Mouse (Mus musculus): ENCODE measurements around the gene Kdm1b.

Kdm1b gene

DNA sequence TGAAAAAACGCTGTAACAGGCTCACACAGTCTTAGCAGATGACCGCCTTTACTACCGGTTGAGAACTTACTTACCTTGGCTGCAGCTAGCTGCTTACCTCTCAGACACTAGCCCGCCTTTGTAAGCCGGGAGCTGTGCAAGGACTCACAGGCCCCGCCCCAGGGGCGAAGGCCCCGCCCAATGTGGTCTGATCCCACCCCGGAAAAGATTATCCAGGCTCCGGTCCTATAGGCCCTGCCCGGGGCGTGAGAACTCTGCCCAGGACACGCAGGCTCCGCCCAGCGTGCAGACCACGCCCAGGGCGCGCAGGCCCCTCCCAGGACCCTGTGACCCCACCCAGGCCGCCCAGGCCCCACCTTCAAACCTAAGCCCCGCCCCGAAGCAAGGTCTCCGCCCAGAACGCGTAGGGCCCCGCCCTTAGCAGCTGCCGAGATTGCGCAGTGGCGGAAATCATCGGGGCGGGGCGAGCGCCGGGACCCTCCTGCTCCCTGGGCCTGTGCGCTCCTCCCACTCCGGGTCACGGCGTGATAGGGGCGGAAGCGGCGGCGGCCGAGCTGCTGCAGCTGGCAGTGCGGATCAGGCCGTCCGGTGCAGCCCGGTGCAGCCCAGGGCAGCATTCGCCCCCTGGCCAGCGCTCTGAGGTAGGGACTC lies at the start of gene Kdm1b:
Kdm1b (plus strand) TSS at position 470 of the 651 bp plus-strand sequence.
- DNase-seq (ENCODE audit: low spot score), result peak; percentile 97

DNA sequence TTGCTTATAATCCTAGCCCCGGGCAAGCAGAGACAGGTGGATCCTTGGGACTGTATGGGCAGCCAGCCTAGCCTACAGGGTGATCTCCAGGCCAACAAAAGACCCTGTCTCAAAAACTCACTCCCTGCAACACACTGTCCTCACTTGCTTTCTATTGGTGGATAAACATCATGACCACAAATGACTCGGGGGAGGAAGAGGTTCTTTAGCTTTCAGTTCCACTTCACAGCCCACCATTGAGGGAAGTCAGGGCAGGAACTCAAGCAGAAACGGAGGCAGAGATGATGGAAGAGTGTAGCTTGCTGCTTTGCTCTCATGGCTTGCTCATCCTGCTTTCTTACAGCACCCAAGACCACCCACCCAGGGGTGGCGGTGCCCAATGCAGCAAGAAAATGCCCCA lies 45.9 kb upstream of the Kdm1b start:
- no peak for DNase-seq (ENCODE audit: low spot score)

DNA sequence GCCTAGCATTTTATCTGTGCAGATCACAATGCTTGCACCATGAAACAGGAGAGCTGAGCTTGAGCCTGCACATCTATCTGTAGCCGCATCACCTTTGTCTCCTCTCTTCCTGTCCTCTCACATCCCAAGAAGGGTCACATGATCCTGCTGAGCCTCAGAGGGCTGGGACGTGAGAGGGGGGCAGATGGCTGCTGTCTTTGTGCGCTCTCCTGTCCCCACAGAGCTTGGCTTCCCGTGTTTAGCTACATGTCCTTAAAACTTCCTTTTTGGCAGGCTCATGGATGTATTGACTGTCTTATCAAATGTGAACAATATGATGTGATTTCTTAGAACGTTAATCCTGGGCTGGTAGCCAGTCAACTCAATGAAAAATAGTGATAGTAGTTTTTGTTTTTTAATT lies 43.8 kb upstream of the Kdm1b start:
- DNase-seq (ENCODE audit: low spot score), result no peak

DNA sequence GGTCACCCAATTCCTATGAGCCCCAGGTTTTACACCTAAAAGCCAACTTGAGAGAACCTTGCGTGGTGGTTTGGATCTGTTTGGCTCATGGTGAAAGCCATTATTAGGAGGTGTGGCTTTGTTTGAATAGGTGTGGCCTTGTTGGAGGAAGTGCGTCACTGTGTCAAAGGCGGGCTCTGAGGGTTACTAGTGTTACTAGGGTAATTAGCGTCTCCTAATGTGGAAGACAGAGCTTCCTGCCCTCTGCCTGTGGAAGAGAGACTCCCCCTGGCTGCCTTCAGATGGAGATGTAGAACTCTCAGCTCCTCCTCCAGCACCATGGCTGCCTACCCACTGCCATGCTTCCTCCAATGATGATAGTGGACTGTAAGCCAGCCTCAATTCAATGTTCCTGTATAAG lies 41.7 kb upstream of the Kdm1b start:
- DNase-seq (ENCODE audit: low spot score), result no peak

DNA sequence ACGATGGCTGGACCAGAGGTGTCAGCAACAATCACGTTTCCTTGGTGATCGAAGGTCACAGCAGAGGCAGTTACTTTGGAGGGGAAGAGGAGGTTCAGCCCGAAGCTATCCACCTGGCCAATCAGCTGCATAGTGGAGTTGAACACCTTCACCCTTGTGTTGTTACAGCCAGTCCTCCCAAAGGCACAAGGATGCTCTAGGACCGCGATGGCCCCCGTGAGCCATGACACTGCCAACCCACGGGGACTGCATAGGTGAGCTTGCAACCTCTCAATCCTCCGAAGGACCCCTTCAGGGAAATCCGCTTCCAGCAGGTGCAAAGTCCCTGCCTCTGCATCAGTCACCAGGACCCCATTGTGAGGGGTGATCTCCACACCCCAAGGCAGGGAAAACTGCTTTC lies 29.6 kb upstream of the Kdm1b start:
- DNase-seq (ENCODE audit: low spot score), result no peak

DNA sequence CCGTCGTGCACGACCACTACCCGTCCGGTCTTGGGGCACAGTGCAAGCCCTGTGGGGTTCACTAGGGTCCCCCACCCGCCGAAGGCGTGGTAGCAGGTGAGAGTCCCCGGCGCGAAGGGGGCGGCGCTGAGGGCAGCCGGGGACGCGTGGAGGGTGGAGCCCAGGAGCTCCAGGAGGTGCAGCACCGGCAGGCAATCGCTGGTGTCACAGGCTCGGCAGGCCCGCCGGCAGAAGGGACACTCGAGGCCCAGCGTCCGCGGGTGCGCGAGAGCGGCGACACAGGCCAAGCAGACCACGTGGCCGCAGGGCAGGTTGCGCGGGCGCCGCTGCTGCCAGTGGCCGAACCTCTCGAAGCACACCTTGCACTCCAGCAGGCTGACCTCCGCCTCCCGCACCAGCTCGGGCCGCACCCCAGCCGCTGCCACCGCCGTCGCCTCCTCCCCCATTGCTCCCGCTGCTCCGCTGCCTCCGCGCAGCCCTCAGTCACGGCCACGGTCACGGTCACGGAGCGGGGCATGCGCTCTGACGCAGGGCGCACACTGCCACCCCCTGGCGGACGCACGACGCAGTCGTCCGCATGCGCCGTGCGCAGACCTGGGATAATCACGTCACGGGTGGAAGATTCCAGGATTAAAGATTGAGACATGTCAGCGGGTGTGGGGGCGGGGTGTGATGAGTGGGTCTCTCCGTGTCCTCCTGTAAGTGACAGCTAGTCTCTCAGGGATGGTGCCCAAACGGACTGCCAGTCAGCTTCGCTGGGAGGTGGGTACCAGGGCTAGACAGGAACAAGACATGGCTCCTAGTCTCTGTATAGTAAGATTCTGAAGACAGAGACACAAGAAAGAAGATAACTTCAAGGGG lies 28.7 kb upstream of the Kdm1b start, which contains the start of gene Nhlrc1:
Nhlrc1 (minus strand) TSS at position 517 of the 861 bp plus-strand sequence.
- peak; percentile 28 for DNase-seq (ENCODE audit: low spot score)

DNA sequence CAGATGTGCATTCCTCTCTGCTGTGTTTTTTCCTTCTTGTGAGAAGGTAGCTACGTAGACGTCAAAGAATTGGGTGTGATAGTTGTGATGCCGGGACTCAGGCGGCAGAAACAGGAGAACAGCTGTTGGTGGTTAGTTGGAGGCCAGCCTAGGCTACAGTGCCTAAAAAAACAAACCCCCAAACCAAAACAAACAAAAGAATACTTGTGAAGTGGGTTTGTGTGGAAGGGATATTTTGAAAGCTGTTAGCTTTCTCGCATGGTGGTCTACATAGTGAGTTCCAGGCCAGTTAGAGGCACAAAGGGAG lies 28.2 kb upstream of the Kdm1b start:
- no peak for DNase-seq (ENCODE audit: low spot score)

DNA sequence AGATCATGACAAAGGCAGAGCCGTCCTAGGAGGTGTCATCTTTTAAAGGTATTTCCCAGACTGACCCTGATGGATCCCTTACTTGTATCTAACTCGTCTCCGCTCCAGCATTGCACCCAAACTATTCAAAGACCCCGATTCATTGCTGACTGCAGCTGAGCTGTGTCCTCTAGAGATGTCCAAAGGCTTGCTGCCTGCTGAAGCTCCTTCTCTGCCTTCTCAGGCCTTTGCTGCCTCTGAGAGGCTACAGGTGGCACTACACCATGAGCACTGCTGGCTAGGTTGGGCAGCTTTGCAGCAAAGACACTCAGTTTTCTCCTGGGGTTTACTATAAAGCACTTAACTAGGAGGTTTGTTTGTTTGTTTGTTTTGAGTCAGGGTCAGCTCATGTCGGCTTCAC lies 26.0 kb upstream of the Kdm1b start:
- peak; percentile 19 for DNase-seq (ENCODE audit: low spot score)

DNA sequence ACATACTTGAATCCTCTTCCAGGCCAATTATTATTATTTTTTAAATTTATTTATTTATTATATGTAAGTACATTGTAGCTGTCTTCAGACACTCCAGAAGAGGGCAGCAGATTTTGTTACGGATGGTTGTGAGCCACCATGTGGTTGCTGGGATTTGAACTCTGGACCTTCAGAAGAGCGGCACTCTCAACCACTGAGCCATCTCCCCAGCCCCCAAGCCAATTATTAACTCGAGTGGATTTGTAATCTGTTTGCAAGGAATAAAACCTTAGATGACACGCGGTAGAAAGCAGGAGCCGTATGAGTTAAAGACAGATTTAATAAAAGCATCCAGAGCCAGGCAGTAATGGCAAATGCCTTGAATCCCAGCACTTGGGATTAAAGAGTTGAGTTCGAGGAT lies 23.5 kb upstream of the Kdm1b start:
- DNase-seq (ENCODE audit: low spot score), result no peak

DNA sequence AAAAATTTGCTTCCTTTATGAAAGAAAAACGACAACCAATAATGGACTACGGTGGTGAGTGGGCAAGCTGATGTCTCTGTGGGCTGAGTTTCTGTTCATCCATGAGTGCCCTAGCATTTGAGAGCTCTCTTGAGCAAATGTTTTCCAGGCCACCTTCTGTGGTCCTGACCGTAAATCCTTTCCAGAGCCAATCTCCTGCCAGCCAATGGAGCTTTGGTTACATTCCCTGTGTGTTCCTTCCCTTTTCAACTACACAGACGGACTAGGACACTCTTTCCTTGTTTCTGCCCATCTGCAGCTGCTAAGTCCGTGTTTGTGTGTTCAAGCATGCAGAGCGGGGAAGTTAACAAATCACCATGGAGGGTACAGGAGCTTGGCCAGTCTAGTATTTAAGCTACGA lies 22.5 kb upstream of the Kdm1b start:
- no peak for DNase-seq (ENCODE audit: low spot score)

DNA sequence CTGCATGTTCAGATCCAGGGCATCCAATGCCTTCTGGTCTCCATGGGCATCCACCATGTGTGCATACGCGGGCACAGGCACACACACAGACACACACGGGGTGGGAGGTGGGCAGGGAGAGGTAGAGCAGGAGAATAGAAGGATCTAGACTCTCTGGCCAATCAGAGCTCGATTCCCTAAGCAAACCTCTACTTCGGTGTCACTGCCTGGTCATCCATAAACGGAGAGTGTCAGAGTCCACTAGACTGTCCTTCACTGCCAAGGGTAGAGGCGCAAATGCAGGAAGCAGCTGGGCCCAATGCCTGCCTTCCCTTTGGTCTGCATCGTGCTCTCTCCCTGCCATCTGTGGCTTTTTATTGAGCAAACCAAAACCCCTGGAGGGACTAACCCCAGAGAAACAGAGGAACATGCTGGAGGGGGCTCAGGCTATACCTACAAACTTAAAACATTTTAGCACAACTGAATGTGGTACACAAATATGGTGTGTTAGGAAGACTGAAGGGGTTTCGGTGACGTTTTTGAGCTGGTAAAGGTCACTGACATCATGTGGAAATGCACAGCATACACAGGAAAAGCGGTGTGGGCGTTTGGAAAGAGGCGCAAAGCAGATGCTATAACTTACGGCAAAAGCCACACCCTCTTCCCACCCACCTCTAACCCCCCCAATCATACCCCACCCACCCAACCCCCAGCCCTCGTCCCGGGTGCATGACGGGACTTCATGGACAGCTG lies 12.8 kb upstream of the Kdm1b start:
- no peak for DNase-seq (ENCODE audit: low spot score)

DNA sequence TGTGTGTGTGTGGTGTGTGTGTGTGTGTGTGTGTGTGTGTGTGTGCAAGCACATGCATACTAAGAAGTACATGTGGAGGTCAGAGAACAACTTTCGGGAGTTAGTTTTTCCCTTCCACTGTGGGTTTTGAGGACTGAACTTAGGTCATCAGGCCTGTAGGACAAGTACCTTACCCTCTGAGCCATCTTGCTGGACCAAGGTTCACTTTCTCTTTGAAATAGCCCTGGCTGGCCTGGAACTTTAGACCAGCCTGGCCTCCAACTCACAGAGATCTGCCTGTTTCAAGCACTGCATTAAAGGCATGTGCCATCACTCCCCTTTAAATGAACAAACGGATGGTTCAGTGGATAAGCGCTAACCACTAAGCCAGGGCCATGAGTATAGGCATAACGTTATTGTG lies 9.7 kb upstream of the Kdm1b start:
- no peak for DNase-seq (ENCODE audit: low spot score)

DNA sequence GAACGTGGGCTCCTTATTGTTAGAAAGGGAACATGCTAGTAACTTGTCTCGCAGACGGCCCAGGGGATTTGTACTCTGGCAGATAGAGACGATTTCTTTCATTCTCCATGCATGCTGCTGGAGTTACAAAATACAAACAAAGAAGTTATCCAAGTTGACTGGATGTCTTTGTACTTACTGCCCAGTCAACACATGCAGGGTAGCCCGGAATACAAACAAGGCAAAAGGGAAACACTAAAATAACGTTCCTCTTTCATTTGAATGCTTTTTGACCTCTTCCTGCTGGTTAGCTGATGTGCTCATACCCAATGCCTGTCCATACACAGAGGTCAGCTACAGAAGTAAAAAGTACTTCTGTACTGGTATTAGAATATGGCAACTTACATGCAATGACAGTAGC lies 5.4 kb upstream of the Kdm1b start:
- no peak for DNase-seq (ENCODE audit: low spot score)

DNA sequence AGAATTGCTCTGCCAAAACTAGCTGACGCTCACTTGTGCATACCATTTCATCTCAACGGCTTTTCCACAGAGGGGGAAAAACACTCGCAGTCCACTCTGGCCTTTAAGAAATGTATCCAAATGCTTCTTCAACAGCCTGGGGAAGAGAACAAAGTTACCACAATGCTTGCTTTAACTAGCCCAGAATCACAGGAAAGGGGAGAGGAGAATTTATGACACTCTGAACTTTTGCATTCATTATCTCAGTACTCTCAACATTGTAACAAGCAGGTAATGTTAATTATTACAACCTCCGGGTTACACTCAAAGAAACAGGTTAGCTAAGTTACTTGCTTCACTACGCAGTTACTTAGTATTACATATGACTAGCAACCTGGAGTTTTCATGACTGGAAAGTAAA lies 3.2 kb upstream of the Kdm1b start:
- no peak for DNase-seq (ENCODE audit: low spot score)

DNA sequence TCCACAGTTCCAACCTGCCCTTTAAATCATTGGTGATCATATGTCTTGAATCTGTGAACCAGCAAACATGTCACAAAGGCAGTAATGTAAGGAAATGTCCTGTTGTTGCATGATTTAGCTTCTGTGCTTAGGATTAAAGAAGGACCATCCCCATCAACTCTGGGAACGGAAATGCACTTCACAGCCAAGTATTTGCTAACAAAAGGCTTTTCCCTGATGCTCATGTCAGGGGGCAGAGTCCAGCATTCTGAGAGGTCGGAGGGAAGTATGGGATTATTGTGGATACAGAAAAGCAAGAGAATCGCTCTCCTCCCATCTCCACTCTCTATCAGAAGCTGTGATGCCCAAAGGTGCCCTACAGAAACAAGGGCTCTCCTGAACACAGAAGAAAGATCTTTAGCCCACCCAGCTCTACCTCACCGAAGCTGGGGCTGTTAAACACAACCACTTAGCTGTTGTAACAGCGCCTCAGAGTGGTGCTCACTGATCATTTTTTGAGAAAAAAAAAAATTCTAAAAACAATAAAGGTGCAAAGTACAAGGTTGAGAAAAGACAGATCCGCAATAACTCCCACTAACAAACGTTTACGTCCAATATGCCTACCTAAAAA lies 1.2 kb upstream of the Kdm1b start:
- DNase-seq (ENCODE audit: low spot score), result no peak

DNA sequence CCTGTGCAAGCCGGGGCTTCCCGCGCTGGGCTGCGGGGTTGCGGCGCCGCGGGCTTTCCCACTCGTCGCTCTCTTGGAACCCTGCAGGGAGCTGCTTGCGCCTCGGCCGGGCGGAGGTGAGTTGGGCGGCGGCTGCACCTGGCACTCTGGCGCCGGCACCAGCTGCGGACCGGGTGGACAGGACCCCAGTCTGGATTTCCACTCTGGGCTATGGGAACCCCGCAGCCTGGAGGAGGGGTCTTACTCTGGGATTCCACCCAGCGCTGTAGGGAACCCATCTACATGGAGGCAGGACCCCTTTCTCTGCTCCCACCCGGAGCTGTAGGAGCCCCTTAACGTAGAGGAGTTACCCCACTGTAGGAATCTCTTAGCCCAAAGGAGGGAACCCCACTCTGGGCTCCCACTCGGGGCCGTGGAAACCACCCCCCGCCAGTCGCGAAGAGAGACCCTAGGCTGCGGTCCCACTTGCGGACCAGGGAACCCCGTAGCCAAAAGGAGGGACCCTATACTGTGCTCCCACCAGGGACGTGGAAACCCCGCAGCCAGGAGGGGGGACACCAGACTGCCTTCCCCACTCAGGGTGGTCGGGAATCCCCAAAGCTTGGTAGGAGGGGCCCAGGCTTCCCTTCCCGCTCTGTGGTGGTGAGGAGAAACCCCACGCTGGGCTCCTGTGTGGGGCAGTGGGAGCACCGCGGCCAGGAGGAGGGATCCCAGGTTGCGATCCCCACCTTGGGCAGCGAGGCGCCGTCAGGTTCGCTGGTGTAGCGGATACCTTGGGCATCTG lies 726 bp downstream of the Kdm1b start:
- DNase-seq (ENCODE audit: low spot score), result no peak

DNA sequence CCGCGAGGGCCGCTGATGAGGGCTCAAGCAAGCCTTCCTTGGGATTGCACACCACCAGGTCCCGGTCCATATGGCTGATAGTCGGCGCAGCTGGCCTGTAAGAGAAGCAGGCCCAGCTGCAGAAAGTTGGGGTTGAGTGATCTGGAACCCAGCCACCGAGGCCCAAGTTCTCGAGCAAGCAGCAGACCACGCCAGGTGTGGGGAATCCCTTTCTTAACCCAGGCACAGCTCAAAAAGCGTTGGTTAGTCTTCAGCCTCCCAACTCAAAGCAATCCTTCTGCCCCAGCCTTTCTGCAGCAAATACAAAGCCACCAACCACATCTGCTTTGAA lies 1.3 kb downstream of the Kdm1b start, which contains the start of gene Tpmt:
Tpmt (minus strand) TSS at position 121 of the 331 bp plus-strand sequence.
- DNase-seq (ENCODE audit: low spot score), result no peak

DNA sequence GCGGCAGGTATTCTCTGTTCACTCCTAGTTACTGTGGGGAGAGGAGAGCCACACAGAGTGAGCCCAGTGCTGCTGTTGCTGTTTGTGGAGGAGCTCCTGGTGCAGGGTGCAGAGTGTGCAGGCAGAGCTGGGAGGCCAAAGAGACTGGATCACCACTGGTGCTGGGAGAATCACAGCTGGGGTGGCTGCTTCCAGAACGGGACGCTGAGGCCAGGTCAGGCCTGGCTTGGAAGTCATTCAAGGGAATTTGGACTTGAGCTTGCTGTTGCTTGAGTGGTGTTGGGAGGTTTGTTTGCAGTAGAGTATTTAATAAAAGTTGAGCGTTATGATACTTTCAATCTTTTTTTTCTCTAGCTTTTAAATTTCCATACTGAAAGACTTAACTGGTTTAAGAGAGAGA lies 4.7 kb downstream of the Kdm1b start:
- DNase-seq (ENCODE audit: low spot score), result no peak

DNA sequence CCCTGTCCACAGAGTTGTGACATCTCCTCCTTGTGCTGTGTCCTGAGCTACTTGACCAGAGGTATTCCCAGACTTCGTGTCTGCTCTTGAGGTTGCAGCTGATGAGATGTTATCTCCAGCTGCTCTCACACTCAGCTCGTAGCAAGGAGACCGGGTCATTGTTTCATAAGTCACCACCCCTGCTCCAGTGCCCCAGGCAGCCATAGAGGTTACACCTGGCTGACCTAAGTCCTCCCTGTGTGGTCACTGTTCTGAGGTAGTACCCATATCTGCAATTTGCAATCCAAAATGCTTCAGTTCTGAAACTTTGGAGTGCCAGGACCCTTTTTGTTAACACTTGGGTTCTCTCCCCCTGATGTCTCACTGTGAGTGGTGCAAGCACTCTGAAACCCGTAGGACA lies 6.7 kb downstream of the Kdm1b start:
- no peak for DNase-seq (ENCODE audit: low spot score)

DNA sequence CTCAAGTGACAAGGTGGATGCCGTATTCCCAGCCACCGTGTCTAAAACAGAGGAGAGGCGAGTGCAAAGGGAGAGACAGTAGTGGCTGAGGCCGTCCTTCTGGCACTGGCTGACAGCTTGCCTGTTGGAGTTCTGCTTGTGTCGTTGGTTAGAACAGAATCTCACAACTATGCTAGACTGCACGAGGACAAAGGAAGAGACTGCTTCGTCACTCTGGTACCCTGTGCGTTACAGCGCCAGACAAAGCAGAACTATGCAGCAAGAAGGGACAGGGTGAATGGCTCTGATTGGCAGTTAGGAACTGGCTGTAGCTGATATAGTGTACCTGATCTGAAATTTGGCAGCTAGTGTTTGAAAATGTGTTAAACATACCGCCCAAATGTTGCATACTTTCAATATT lies 10.7 kb downstream of the Kdm1b start:
- DNase-seq (ENCODE audit: low spot score), result no peak

DNA sequence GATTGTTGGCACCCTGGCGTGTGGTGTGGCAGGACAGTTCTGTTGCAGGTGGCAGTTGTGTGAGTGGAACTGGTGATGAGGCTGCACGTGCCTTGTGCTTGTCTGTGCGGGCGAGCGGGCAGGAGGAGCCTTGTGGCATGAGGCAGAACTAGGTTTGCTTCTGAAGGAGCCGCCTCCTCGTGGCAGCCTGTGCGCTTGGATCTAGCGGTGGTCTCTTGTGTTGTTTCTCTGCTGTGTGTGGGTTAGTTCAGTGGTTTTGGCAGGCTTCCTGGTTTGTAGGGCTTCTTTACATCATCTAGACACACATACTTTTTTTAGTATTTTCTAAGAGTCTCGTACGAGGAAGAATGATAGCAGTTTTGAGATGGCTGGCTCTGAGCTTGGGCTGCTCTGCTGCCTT lies 12.8 kb downstream of the Kdm1b start:
- no peak for DNase-seq (ENCODE audit: low spot score)

DNA sequence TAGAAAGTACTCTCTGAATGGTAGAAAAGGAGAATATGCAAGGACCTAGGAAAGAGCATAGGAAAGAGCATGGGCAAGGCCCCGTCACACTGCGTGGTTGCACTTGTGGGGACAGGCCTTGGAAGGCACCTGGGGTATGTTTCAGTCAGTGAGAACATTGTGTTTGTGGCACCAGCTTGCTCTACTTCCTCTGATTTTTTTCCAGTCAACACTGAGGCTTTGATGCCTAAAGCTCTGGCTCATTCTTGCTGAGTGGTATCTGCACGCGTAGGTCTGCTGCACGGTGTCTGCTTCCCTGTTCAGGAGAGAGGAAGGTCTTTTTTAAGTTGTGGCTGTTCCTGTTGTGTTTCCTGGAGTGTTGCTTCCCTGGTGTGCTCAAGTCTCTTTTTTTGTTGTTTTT lies 13.5 kb downstream of the Kdm1b start:
- no peak for DNase-seq (ENCODE audit: low spot score)
